Mouse (Mus musculus): Measurements from ENCODE around the gene Hhatl.

DNA sequence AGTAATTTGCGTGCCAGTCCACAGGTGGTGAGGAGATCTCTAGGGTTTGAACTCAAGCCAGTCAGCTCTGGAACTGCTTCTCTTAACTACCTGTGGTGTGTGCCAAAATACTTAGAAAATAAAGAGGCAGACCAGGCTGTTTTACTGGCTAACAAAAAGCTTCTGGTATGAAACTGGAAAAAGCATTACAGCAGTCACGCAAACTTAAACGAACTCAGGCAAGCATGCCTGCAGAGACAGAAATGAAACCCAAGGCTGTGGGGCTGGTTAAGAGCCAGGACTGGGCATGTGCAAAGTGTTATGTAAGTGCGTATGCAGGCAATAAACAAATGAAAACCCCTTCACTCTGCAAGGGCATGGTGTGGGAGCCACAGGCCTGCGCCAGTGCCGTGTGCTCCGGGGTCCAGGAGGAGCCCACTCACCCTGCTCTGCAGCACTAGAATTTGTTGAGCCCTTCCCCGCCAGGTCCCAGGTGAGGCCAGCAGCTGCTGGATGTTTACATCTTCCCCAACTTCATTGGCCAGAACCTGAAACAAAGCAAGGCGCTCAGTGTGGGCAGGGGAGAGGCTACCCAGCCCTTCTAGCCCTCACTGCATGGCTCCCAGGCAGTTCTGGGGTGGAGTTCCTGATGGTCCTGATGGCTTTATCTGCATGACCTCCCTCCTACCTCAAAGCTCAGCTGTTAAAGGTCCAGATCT, 26.9 kb upstream of the Hhatl start:
- TF ChIP-seq ELF1 (IDR thresholded peaks at IDR 0.05; ENCODE audit: low read depth, low read length) (no peak), POLR2A (IDR thresholded peaks at IDR 0.05; ENCODE audit: low read depth, low read length) (no peak), EP300 (IDR thresholded peaks at IDR 0.05; ENCODE audit: low read length) (no peak), CTCF (conservative IDR thresholded peaks at IDR 0.05 in 1 of 2, IDR thresholded peaks at IDR 0.05 in 1 of 2; ENCODE audit: low read depth in 2 of 2, low read length in 2 of 2) (no peak), ZC3H11A (IDR thresholded peaks at IDR 0.05; ENCODE audit: low read depth, low read length) (no peak), ZNF384 (IDR thresholded peaks at IDR 0.05; ENCODE audit: low read depth, low read length) (no peak)
